Mouse (Mus musculus) T-helper 17 cell (primary cell): ENCODE data around the gene Bcan.

Experiments
- in situ Hi-C, 2 experiments: fragments of 300-600 bp; cut with MboI, MseI; formaldehyde crosslinking; loops; 1 replicate in 1 of 2; 2 replicates in 1 of 2; pipeline ENCODE4 v1.15.1; 2025; ENCODE audit warnings: high pct_unique_total_duplicates in 2 of 2

Bcan gene

GRCm38 (mm10) chr3:87972776-87973175 is 27.3 kb downstream of the Bcan start:
- in situ Hi-C loops, result loop anchor here in 1 of 2 experiments (10.0 to 25.0 kb wide), 2 partner anchors 1318 to 1465 kb away; partner anchors contain the start of genes Pbxip1 and Pygo2

DNA sequence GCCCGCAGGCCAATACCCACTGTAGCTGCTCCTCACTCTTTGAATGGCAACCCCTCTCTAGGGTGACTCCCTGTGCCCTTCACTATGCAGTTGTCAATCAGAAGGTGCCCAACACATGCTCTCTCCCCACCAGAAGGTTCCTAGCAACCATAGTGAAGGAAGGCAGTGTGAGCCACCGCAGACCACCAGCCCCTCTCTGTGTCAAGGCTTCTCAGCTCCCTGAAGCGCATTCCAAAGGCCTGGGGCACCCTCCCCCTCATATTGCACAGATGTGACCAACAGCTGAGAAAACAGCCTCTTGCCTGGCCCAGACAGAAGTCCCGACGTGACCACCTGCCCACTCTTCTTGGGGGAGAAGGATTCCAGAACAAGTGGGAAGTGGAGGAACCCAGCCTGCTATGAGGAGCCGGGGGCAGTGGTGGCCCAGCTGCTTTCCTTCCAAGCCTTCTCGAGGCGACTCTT is 27.8 kb downstream of the Bcan start:
- in situ Hi-C loops, result loop anchor here in 1 of 2 experiments (10.0 to 25.0 kb wide), 2 partner anchors 1317 to 1465 kb away; partner anchors contain the start of genes Pbxip1 and Pygo2

DNA sequence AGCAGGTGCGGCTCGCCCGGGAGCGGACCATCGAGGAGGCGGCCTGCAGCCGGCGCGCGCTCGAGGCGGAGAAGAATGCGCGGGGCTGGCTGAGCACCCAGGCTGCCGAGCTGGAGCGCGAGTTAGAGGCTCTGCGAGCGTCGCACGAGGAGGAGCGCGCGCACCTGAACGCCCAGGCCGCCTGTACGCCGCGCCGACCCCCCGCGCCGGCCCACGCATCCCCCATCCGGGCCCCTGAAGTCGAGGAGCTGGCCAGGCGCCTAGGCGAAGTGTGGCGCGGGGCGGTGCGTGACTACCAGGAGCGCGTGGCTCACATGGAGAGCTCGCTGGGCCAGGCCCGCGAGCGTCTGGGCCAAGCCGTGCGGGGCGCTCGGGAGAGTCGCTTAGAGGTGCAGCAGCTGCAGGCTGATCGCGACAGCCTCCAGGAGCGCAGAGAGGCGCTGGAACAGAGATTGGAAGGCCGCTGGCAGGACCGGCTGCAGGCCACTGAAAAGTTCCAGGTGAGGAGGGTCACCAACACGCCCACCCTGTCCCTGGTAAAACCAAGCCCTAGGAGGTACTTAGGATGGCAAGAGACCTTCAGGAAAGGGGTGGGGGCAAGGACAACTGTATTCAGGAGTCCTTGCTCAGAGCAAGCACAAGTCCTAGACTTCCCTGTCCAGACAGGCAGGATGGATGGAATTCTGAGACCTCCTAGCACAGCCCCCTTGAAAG is 28.4 kb downstream of the Bcan start:
- in situ Hi-C loops, result loop anchor here in 1 of 2 experiments (10.0 to 25.0 kb wide), 2 partner anchors 1317 to 1466 kb away; partner anchors contain the start of genes Pbxip1 and Pygo2

DNA sequence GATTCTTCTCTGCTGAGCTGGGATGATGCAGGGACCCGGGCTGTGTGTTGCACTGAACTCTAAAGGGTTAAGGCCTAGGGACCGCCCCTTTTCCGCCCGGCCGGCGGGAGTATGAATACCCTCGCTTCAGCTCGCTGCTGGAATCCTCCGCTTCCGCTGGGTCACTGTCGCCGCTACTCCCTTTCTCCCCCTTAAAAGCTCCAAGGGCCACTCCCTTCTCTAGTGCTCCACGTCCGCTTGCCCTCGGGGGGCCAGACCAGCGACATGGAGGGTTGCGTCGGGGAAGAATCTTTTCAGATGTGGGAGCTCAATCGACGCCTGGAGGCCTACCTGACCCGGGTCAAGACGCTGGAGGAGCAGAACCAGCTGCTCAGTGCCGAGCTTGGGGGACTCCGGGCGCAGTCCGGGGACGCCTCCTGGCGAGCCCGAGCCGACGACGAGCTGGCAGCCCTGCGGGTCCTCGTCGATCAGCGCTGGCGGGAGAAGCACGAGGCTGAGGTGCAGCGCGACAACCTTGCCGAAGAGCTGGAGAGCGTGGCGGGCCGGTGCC is 29.0 kb downstream of the Bcan start, which contains the start of gene Nes:
Gene Nes (plus strand): TSS at position 140 of the 550 bp plus-strand sequence.
- in situ Hi-C loops, result loop anchor here in 1 of 2 experiments (10.0 to 25.0 kb wide), 2 partner anchors 1316 to 1466 kb away; partner anchors contain the start of genes Pbxip1 and Pygo2

- in situ Hi-C loops, result loop anchor here in 1 of 2 experiments (10.0 to 25.0 kb wide), 2 partner anchors 1316 to 1467 kb away; partner anchors contain the start of genes Pbxip1 and Pygo2
Measured at GRCm38 (mm10) chr3:87970184-87970938, 29.7 kb downstream of the Bcan start.

- in situ Hi-C loops, result loop anchor here in 1 of 2 experiments (25.0 kb wide), 1 partner anchor 1477 kb away; the partner anchor contains the start of genes Pbxip1 and Pygo2
Measured at GRCm38 (mm10) chr3:87960586-87961191, 39.3 kb downstream of the Bcan start.

- in situ Hi-C loops, result loop anchor here in 1 of 2 experiments (25.0 kb wide), 1 partner anchor 1477 kb away; the partner anchor contains the start of genes Pbxip1 and Pygo2
Measured at GRCm38 (mm10) chr3:87960191-87960585, 39.8 kb downstream of the Bcan start.

DNA sequence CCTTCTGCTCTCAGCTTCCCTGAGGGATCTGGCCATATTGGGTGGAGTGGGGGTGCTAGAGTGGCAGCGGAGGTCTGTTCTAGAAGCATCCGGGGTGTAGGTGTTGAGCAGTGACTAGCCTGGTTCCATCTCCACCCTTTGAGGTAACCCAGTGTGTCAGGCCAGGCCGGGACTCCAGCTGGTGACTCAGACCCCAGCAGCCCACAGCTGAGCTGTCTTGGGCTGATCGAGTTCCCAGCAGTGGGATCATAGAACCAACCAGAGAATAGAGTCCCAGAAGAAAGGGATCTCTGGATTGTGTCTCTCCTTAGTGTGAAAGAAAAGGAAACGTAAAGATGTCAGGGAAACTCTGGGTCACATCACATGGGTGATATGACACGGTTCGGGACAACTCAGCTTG is 40.7 kb downstream of the Bcan start:
- in situ Hi-C loops, result loop anchor here in 1 of 2 experiments (25.0 kb wide), 1 partner anchor 1478 kb away; the partner anchor contains the start of genes Pbxip1 and Pygo2

- in situ Hi-C loops, result loop anchor here in 1 of 2 experiments (25.0 kb wide), 1 partner anchor 1478 kb away; the partner anchor contains the start of genes Pbxip1 and Pygo2
Measured at GRCm38 (mm10) chr3:87958967-87959366, 41.1 kb downstream of the Bcan start.

- in situ Hi-C loops, result loop anchor here in 1 of 2 experiments (25.0 kb wide), 1 partner anchor 1479 kb away; the partner anchor contains the start of genes Pbxip1 and Pygo2
Measured at GRCm38 (mm10) chr3:87958476-87958875, 41.6 kb downstream of the Bcan start.

GRCm38 (mm10) chr3:87958056-87958455 is 42.0 kb downstream of the Bcan start:
- in situ Hi-C loops, result loop anchor here in 1 of 2 experiments (25.0 kb wide), 1 partner anchor 1479 kb away; the partner anchor contains the start of genes Pbxip1 and Pygo2

- in situ Hi-C loops, result loop anchor here in 1 of 2 experiments (25.0 kb wide), 1 partner anchor 1485 kb away; the partner anchor contains the start of genes Pbxip1 and Pygo2
Measured at GRCm38 (mm10) chr3:87952440-87952839, 47.6 kb downstream of the Bcan start.

GRCm38 (mm10) chr3:87951946-87952345 is 48.1 kb downstream of the Bcan start:
- in situ Hi-C loops, result loop anchor here in 1 of 2 experiments (25.0 kb wide), 1 partner anchor 1485 kb away; the partner anchor contains the start of genes Pbxip1 and Pygo2

- in situ Hi-C loops, result loop anchor here in 1 of 2 experiments (25.0 kb wide), 1 partner anchor 1487 kb away; the partner anchor contains the start of genes Pbxip1 and Pygo2
Measured at GRCm38 (mm10) chr3:87949955-87950515, 50.0 kb downstream of the Bcan start.

DNA sequence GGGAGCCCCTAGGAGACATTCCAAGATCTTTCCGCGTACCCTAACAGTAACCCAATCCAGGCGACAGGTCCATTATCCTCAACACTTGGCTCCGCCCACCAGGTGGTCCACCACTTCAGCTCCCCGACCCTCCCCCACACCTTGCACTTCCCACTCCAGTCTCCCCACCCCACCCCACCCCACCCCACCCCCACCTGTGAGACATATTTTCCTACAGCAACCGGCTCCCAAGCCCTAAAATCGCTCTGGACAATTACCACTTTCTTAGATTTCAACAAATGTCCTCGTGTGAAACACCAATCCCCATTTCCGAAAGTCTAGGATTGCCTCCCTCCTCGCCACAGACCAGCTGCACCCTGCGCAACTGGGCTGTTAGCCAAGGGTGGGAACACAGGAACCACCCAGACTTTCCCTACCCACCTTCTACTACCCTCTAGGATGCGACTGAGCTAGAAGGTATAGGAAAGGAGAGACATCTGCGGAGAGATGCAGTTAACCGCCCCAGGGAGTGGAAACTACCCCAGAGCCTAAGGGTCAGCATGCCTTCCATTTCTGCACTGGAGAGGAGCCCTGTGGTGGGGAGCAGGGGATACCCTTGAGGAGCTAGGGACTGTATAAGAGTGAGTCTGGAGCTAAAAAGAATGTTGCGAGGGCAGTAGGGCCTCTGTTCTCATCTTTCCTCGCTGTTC is 50.6 kb downstream of the Bcan start:
- in situ Hi-C loops, result no loop called here

DNA sequence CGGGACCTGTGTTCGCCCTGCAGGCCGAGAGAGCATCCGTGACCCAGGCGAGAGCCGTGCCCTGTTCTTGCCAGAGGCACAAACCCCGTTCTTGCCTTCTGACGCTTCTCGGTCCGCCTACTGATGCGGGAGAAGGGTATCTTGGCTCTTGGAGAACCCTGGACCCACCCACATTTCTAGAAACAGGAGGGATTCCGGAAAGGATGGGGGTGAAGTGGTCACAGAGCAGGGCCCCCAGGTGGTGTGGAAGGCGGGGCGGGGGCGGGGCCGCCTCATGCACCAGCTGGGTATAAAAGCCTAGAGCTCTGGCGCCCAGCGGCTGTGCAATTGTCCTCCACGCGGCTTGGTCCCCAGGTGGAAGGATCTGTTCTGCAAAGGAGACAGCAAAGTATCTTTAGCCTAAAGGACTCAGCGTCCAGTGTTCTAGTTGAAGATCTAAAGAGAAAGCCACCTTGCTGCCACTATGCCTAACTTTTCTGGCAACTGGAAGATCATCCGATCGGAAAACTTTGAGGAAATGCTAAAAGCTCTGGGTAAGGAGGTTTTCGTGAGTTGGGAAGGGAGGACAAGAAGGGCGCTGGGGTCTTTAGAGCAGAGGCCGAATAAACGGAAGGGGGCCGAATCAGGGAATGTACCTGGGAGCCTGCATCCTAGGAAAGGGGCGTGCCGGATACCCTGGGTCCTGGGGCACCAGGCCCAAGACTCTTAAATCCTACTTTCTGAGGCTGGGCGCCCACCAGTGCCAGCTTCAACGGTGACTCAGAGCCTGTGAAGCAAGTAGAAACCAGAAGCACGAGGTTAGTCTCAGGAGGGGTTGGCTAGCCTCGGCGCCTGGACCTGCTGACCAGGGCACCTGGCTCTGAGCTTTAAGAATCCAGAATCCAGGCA is 51.4 kb downstream of the Bcan start, which contains the start of gene Crabp2:
Gene Crabp2 (plus strand): TSS at position 289 of the 888 bp plus-strand sequence.
- in situ Hi-C loops, result no loop called here

DNA sequence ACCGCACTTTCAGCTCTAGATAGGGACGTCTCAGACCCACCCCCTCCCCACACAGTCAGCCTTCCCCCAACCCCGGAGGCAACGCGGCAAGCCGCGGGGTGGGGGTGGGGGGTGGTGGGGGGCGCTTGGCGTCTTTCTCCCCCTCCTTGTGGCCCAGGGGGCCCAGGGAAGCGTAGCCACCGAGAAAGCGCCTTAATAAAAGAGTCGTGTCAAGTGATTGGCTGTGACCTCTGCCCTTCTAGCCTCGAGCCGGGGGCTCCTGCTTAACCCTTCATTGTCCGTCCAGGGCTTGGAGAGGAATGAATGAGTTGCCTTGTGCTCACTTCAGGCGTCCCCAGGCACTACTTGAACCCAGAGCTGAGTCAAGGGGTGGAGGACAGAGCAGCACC is 52.2 kb downstream of the Bcan start:
- in situ Hi-C loops, result no loop called here
